Mouse (Mus musculus): Measurements from ENCODE around the gene Cenpb. TPM values are rescaled to one million over a fixed set of nuclear protein-coding genes. Genes with fewer than 3 reads are reported as not detected.

The Cenpb gene
- total RNA-seq, 2 experiments from 2014 or later: 58.4 to 59.5 TPM

DNA sequence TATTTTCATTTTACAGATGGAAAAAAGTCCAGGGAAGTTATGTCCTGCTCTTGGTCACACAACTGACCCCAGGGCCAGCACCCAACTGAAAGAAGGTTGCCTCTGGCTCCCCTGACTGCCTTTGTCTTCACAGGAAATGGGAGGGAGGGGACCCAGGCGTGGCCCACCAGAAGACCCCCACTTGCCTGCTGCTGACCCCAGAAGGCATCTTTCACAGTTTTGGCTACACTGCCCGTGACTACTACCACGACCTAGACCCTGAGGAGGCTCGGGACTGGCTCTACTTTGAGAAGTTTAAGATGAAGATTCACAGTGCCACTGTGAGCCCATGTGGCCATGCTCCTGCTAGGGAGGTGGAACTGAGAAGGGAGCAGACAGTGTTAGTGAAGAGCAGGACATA is 41.6 kb downstream of the Cenpb start:
- no peak for DNase-seq

DNA sequence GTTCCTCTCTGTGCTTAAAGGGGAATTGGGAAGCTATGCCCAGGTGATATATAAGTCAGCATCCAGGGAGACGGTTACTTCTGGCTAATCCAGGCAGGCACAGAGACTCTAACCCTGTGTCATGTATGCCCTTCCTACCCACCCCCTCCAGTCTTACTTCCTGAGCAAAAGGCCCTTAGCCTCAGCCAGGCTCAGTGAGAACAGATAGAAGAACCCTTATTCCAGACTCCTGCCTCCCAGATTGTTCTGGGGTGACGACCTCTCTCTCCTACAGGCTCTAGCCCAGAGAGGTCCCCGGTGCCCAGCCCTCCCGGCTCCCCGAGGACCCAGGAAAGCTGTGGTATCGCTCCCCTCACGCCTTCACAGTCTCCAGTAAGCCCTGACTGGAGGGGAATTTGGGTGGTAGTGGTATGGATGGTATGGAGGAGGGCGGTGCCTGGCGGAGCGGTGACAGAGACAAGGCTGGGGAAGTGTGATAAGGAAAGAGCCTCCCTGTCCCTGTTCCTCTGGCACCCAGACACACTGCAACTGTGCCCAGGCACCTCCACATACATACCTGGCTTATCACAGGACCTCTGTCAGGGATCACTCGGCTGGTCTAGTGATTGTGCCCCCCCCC is 44.2 kb downstream of the Cenpb start:
- DNase-seq: peak; percentile 3

DNA sequence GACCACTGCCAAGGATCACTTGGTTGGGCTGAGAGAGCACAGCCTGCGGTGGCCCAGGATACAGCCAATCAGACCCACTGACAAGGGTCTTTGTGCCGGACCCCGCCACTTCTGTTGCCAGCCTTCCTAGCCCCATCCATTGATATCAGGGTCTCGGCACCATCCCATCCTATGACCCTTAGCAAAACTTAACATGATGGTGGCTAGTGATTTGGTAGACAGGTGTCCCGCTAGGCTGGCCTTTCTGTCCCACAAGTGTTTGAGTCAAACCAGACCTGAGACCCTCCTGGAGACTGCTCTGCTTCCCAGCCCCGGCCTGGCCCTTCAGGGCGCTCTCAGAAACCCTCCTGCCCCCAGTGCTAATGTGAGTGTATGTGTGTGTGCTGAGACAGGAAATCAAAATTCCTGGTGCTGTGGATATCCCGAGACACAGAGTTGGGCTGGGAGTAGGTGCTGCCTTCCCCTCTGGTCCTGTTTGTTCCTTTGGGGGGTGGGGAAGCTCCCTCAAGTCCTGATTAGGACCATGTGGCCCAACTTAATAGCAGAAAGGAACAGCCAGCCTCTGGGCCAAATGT is 45.0 kb downstream of the Cenpb start:
- peak; percentile 2 for DNase-seq

DNA sequence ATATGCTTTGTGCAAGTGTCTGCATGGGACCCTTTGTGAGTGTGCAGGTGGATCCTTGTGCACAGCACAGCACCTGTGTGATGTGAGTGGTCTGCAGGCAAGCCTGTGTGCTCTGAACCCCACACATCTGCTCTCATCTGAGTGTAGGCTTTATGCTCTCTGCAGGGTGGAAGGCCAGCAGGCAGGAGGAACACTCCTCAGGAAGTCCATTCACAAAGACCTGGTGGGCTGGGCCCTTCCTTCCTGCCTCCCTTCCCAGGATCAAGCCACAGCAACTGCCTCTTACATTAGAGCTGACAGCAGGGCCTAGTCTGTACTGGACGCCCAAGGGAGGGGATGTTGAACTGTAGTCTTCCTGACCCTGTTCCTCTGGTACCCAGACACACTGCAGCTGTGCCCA is 45.5 kb downstream of the Cenpb start:
- peak; percentile 5 for DNase-seq

DNA sequence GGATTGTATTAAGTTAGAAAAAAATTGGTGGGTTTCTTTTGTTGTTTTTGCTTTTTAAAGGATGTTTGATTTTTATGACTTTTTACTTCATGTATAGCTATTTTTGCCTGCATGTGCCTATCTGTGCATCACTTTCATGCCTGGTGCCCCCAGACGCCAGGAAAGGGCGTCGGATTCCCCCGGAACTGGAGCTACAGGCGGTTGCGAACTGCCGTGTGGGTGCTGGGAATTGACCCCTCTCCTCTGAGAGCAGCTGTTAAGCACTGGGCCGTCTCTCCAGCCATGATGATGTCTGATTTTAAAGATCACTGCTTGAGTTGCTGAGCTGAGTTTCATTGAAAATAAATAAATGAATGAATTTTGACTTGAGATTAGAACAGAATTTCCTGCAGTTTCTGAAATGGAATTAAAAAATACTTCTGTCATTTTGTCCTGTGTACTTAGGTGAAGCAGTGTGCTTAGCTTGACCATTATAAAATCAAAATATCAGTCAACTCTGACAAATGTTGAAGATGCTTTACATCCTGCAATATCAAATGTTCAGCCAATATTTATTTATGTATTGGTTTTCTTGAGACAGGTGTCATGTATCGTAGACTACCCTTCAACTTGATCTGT is 46.8 kb downstream of the Cenpb start, which contains the start of gene Gm11037:
Gm11037 (plus strand) TSS at position 568 of the 618 bp plus-strand sequence.
- peak; percentile 1 for DNase-seq

DNA sequence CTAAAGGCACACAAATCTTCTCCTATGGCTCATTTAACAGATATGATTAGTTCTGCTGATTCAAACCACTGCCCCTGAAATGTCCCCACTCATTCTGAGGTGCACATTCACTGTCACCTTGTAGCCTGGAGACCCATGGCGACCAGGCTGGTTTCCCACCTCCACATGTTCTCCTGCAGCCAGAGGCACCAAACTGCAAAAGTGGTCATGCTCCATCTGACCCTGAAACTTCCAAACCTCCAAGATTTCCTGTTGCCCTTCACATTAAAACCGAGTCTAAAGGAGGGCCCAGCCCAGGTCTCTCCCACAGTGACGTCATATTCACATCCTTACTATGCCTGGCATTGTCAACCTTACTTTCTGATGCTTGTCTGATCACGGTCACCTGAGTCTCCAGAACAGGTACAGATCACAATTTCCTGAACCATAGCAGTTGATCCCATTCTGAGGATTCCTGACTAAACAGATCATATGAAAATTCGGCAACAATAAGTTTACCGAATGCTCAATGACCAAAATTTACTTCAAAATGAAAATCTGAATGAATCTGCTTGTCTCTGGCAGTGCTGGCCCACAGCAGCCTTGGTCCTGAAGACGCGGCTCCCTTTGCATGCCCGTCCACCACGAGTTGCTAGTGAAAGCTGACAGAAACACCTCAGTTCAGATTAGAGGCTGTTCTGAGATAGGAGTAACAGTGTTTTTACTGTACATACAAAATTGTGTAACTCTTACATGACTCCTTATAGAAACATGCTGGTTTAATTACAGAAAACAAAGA is 47.6 kb downstream of the Cenpb start:
- peak; percentile 0 for DNase-seq

DNA sequence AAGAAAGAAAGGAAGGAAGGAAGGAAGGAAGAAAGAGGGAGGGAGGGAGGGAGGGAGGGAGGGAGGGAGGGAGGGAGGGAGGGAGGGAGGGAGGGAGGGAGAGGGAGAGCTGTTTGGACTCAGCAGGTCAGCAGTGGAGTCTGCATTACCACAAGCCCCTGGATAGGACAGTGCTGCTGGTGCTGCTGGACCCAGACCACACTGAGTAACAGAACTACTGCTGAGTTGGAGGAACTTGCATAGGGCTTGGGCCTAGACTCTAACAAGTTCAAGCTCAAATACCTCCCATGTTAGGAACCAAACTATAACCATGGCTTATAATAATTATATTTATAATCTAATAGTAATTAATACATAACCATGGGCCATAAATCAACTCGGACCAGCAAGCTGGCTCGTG is 49.0 kb downstream of the Cenpb start:
- DNase-seq: peak; percentile 1

DNA sequence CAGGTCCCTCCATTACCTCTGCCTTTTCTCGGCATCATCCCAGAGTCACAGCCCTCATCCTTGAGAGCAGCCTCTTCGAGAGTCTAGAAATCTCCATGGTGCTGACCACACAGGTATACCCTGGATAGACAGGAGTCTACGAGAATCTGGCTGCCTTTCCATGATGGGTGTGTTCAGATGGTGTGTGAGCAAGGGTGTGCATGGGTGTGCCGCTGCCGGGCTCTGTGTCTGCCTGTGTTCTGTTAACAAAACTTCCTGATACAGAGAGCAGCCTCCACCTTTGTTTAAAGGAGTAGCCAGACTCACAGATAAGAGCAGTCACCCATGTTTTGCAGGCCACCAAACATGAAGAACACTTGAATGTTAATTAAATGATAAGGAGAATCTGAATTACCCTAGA is 50.0 kb downstream of the Cenpb start:
- peak; percentile 4 for DNase-seq

DNA sequence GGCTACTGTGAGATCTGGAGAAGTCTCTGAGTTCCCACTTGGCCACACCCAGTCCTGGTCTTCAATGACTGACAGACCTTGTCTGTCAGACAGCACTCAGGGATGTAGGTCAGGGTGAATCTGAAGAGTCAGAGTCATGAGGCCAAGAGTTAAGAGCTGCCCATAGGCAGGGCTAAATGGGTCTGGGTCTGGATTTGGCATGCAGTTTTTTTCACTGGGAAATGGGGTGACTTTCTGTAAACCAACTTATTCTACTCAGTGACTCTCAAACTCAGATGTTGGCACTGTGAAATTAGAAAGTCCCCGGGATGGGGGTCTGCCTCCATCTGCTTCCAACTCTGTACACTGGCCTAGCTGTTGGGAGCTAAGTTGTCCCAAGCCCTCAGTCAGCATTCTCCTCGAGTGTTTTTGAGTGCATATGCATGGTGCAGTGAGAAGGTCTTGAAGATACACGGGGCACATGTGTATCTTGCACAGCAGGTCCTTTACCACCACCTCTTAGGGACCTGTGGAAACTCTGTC is 51.2 kb downstream of the Cenpb start:
- peak; percentile 1 for DNase-seq

DNA sequence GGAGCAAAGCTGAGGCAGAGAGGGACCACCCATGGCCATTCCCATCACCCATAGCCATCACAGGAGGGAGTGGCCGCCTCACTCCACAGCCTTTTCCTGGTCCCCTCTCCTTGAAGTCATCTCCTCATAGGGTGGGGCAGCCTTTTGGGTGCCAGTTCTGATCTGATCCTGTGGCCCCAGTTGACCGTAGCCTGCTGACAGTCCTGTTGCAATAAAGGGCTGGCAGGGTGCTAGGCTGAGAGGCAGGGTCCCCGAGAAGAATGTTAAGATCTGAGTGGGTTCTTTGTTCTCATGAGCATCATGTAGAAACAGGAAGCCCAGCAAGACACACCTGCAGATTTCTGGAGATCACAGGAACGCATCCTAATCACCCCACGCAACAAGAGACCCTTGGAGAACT is 51.7 kb downstream of the Cenpb start:
- DNase-seq: peak; percentile 11

DNA sequence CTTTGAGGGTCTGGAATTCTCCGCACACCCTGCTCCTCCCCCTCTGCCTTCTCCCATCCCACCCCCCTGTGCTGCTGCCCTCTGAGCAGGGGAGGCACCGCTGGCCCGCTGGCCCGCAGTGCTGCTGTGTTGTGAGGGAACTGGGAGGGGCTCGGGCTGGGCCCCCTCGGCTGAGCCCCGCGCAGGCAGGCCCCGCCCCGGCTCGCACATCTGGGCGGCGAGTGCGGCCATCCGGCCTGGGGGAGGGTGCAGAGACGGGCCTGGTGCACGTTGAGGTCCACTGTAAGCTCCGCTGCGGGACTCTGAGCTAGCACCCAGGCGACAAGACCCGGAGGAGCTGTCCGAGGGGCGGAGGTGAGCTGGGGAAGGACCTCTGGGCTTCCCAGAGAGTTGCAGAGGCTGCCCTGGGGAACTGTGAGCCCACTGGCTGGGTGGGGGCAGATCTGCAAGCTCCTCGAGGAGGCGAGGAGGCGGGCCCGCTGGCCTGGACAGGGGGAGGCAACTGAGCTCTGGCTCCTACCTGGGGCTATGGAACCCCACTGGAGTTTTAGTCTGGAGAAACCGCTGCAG is 52.6 kb downstream of the Cenpb start, which contains the start of gene Hspa12b:
Hspa12b (plus strand) TSS at position 120 of the 570 bp plus-strand sequence.
- DNase-seq: peak; percentile 73

DNA sequence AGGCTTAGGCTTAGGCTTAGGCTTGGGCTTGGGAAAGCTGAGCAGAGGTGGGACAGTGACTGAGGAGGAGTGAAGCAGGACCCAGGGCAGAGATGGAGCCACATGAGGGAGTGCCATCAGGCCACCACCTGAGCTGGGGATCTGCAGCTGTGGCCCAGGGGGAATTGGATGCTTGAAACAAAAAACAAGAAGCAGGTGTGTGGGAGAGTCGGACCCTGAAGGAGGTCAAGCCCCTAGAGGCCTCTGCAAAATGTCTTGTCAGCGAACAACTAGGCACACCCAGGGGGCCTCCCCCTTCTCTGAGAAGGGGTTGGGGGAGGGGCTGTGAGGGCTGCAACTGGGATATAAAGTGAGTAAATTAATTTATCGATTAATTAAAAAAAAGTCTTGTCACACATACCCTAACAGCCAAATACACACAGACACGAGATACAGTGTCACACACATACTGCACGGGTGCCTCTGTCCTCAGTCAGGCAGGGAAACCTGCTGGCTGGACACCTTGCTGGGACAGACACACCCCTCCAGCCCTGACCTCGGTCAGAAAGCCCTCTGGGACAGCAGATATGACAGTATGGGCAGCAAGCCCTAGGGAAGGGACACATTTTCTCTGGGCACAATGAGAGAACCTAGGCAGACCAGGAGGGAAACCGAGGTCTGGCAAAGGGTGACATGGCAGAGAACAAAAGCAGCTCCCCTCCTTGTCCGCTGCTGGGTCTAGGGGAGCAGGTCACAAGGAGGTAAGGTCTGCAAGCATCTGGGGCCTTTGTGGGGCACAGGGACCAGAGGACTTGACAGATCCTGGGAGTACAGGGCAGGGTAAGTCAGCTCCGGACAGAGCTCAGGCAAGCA is 53.7 kb downstream of the Cenpb start:
- peak; percentile 4 for DNase-seq

Other genes starting within 250 kb of the Cenpb start
- 1 to 10 TPM; 4.5 to 8.6 TPM for gene Gfra4, start 137.0 kb downstream of the Cenpb start, total RNA-seq (2021)
- gene Adam33, start 116.3 kb downstream of the Cenpb start, total RNA-seq (2021): 1 to 10 TPM; 3.7 to 5.9 TPM
- 1 to 10 TPM; 1.2 to 1.4 TPM for gene Siglec1, start 93.3 kb downstream of the Cenpb start, total RNA-seq (2021)
- 10 to 100 TPM; 18.3 to 25.0 TPM for gene Hspa12b, start 52.8 kb downstream of the Cenpb start, total RNA-seq (2021)
- gene Gm11037, start 46.6 kb downstream of the Cenpb start, total RNA-seq (2021): not detected
- 1 to 10 TPM; 7.2 to 9.3 TPM for gene 1700037H04Rik, start 20.0 kb downstream of the Cenpb start, total RNA-seq (2021)
- 10 to 100 TPM in 1 of 2 experiments, 1 to 10 TPM in 1; 9.4 to 13.0 TPM for gene Cdc25b, start 6.9 kb upstream of the Cenpb start, total RNA-seq (2021)
- 1 to 10 TPM; 3.8 to 4.5 TPM for gene Spef1, start 7.2 kb upstream of the Cenpb start, total RNA-seq (2021)
- 10 to 100 TPM; 16.1 to 16.3 TPM for gene Ap5s1, start 27.0 kb upstream of the Cenpb start, total RNA-seq (2021)
- gene Mavs, start 54.0 kb upstream of the Cenpb start, total RNA-seq (2021): 10 to 100 TPM; 26.0 to 28.4 TPM
- gene Pank2, start 82.4 kb upstream of the Cenpb start, total RNA-seq (2021): 10 to 100 TPM; 26.7 to 35.3 TPM
- gene Rnf24, start 172.8 kb upstream of the Cenpb start, total RNA-seq (2021): 1 to 10 TPM; 3.1 to 4.7 TPM

Measured in gastrocnemius, postnatal 10 days (tissue).